Mouse (Mus musculus): Measurements from ENCODE around the gene Wnt5b. TPM values are rescaled to one million over a fixed set of nuclear protein-coding genes. Genes with fewer than 3 reads are reported as not detected.
A peak's percentile ranks its signal among the peaks of the same experiment; 100 is the strongest.

The Wnt5b gene
- polyA plus RNA-seq, 1 experiment from 2014 or later = 4.5 TPM

- WGBS = 43% methylated on average over 7 of the region's 7 CpGs
- no peak overlapping the region for H3K9ac ChIP-seq (ENCODE audit: low read length)
- H3K36me3 ChIP-seq (ENCODE audit: control insufficient read depth, insufficient read depth, low read length) = no peaks in the 10 kb centered on the region
- H3K4me3 ChIP-seq (ENCODE audit: low read depth, low read length) = no peak overlapping the region
- no peaks in the 10 kb centered on the region for H3K27me3 ChIP-seq (ENCODE audit: control insufficient read depth, insufficient read depth, low read length)
- DNase-seq (ENCODE audit: low spot score) (no peak), ATAC-seq (ENCODE audit: low FRiP score, low TSS enrichment) (no peak)
- H3K9me3 ChIP-seq (ENCODE audit: control insufficient read depth, low read length) = no peaks in the 10 kb centered on the region
- H3K4me2 ChIP-seq (replicated peaks; ENCODE audit: low read depth) = no peak overlapping the region
- H3K4me1 ChIP-seq (replicated peaks; ENCODE audit: control insufficient read depth, insufficient read depth) = no peaks in the 10 kb centered on the region
- H3K27ac ChIP-seq (replicated peaks) = no peak overlapping the region
- TF ChIP-seq EP300 (optimal IDR thresholded peaks at IDR 0.05) (no peak), CTCF (IDR thresholded peaks at IDR 0.05; ENCODE audit: low read depth) (no peak)
Measured at GRCm38 (mm10) chr6:119492630-119493014, 51.5 kb downstream of the Wnt5b start.

- H3K9ac ChIP-seq (ENCODE audit: low read length) = no peak overlapping the region
- no peak overlapping the region for H3K27ac ChIP-seq (replicated peaks)
- TF ChIP-seq EP300 (optimal IDR thresholded peaks at IDR 0.05) = no peak
- no peak for TF ChIP-seq CTCF (IDR thresholded peaks at IDR 0.05; ENCODE audit: low read depth)
- DNase-seq (ENCODE audit: low spot score) = no peak
- H3K4me1 ChIP-seq (replicated peaks; ENCODE audit: control insufficient read depth, insufficient read depth) = no peaks in the 10 kb centered on the region
- H3K4me3 ChIP-seq (ENCODE audit: low read depth, low read length) = no peak overlapping the region
- no peaks in the 10 kb centered on the region for H3K27me3 ChIP-seq (ENCODE audit: control insufficient read depth, insufficient read depth, low read length)
- no peaks in the 10 kb centered on the region for H3K36me3 ChIP-seq (ENCODE audit: control insufficient read depth, insufficient read depth, low read length)
- ATAC-seq (ENCODE audit: low FRiP score, low TSS enrichment) = no peak
- WGBS = 62% methylated on average over 9 of the region's 9 CpGs
- H3K9me3 ChIP-seq (ENCODE audit: control insufficient read depth, low read length) = no peaks in the 10 kb centered on the region
- H3K4me2 ChIP-seq (replicated peaks; ENCODE audit: low read depth) = no peak overlapping the region
Measured at GRCm38 (mm10) chr6:119491997-119492629, 52.0 kb downstream of the Wnt5b start.

- no peak overlapping the region for H3K4me2 ChIP-seq (replicated peaks; ENCODE audit: low read depth)
- TF ChIP-seq CTCF (IDR thresholded peaks at IDR 0.05; ENCODE audit: low read depth) (no peak), EP300 (optimal IDR thresholded peaks at IDR 0.05) (no peak)
- ATAC-seq (ENCODE audit: low FRiP score, low TSS enrichment) = no peak
- DNase-seq (ENCODE audit: low spot score) = no peak
- no peak overlapping the region for H3K4me3 ChIP-seq (ENCODE audit: low read depth, low read length)
- H3K27me3 ChIP-seq (ENCODE audit: control insufficient read depth, insufficient read depth, low read length) = no peaks in the 10 kb centered on the region
- H3K4me1 ChIP-seq (replicated peaks; ENCODE audit: control insufficient read depth, insufficient read depth) = no peaks in the 10 kb centered on the region
- H3K9me3 ChIP-seq (ENCODE audit: control insufficient read depth, low read length) = no peaks in the 10 kb centered on the region
- H3K9ac ChIP-seq (ENCODE audit: low read length) = no peak overlapping the region
- H3K27ac ChIP-seq (replicated peaks) = no peak overlapping the region
- WGBS = 67% methylated on average over 11 of the region's 11 CpGs
- H3K36me3 ChIP-seq (ENCODE audit: control insufficient read depth, insufficient read depth, low read length) = no peaks in the 10 kb centered on the region
Measured at GRCm38 (mm10) chr6:119491006-119491405, 53.1 kb downstream of the Wnt5b start.

GRCm38 (mm10) chr6:119490549-119490948 lies 53.6 kb downstream of the Wnt5b start:
- Histone ChIP-seq H3K4me1 (replicated peaks; ENCODE audit: control insufficient read depth, insufficient read depth) (no peaks in the 10 kb centered on the region), H3K4me2 (replicated peaks; ENCODE audit: low read depth) (peak overlapping the region; percentile 23; the same call in 1 of the 2 replicates), H3K9me3 (ENCODE audit: control insufficient read depth, low read length) (no peaks in the 10 kb centered on the region), H3K36me3 (ENCODE audit: control insufficient read depth, insufficient read depth, low read length) (no peaks in the 10 kb centered on the region), H3K4me3 (ENCODE audit: low read depth, low read length) (no peak overlapping the region), H3K27ac (replicated peaks) (no peak overlapping the region), H3K27me3 (ENCODE audit: control insufficient read depth, insufficient read depth, low read length) (no peaks in the 10 kb centered on the region), H3K9ac (ENCODE audit: low read length) (peak overlapping the region; percentile 31; the same call in 1 of the 2 replicates)
- TF ChIP-seq CTCF (IDR thresholded peaks at IDR 0.05; ENCODE audit: low read depth) = no peak
- no peak for TF ChIP-seq EP300 (optimal IDR thresholded peaks at IDR 0.05)
- DNase-seq (ENCODE audit: low spot score) (no peak), ATAC-seq (ENCODE audit: low FRiP score, low TSS enrichment) (no peak)
- WGBS = 47% methylated on average over 11 of the region's 11 CpGs

GRCm38 (mm10) chr6:119489765-119490164 lies 54.4 kb downstream of the Wnt5b start:
- Histone ChIP-seq H3K4me1 (replicated peaks; ENCODE audit: control insufficient read depth, insufficient read depth) (no peaks in the 10 kb centered on the region), H3K4me2 (replicated peaks; ENCODE audit: low read depth) (peak overlapping the region; percentile 37; the same call in 1 of the 2 replicates), H3K9ac (ENCODE audit: low read length) (no peak overlapping the region)

GRCm38 (mm10) chr6:119487619-119488018 lies 56.5 kb downstream of the Wnt5b start:
- Histone ChIP-seq H3K36me3 (ENCODE audit: control insufficient read depth, insufficient read depth, low read length) (no peaks in the 10 kb centered on the region; the same call in 1 of the 2 replicates), H3K4me3 (ENCODE audit: low read depth, low read length) (no peak overlapping the region), H3K4me2 (replicated peaks; ENCODE audit: low read depth) (no peak overlapping the region), H3K9ac (ENCODE audit: low read length) (no peak overlapping the region), H3K27ac (replicated peaks) (no peak overlapping the region), H3K9me3 (ENCODE audit: control insufficient read depth, low read length) (no peaks in the 10 kb centered on the region), H3K4me1 (replicated peaks; ENCODE audit: control insufficient read depth, insufficient read depth) (no peaks in the 10 kb centered on the region), H3K27me3 (ENCODE audit: control insufficient read depth, insufficient read depth, low read length) (no peaks in the 10 kb centered on the region)
- TF ChIP-seq EP300 (optimal IDR thresholded peaks at IDR 0.05) (no peak), CTCF (IDR thresholded peaks at IDR 0.05; ENCODE audit: low read depth) (no peak)
- no peak for ATAC-seq (ENCODE audit: low FRiP score, low TSS enrichment)
- WGBS = 89% methylated on average over 9 of the region's 9 CpGs
- DNase-seq (ENCODE audit: low spot score) = no peak

More at GRCm38 (mm10) chr6:119489765-119490164, 54.4 kb downstream of the Wnt5b start:
- ATAC-seq (ENCODE audit: low FRiP score, low TSS enrichment) (no peak), DNase-seq (ENCODE audit: low spot score) (peak; percentile 49)
- H3K4me3 ChIP-seq (ENCODE audit: low read depth, low read length) = no peak overlapping the region
- no peaks in the 10 kb centered on the region for H3K9me3 ChIP-seq (ENCODE audit: control insufficient read depth, low read length)
- TF ChIP-seq EP300 (optimal IDR thresholded peaks at IDR 0.05) (no peak), CTCF (IDR thresholded peaks at IDR 0.05; ENCODE audit: low read depth) (peak; percentile 88)
- no peaks in the 10 kb centered on the region for H3K27me3 ChIP-seq (ENCODE audit: control insufficient read depth, insufficient read depth, low read length)
- 7% methylated on average over 5 of the region's 5 CpGs for WGBS
- H3K36me3 ChIP-seq (ENCODE audit: control insufficient read depth, insufficient read depth, low read length) = no peaks in the 10 kb centered on the region
- no peak overlapping the region for H3K27ac ChIP-seq (replicated peaks)
